Mouse (Mus musculus) mature B cell (primary cell): ENCODE data around the gene Gimap4.

Experiments
- in situ Hi-C: fragments of 300-500 bp; cut with MboI; formaldehyde crosslinking; loops from 2 replicates; pipeline ENCODE4 v1.14.3; 2019

Gimap4 gene

DNA sequence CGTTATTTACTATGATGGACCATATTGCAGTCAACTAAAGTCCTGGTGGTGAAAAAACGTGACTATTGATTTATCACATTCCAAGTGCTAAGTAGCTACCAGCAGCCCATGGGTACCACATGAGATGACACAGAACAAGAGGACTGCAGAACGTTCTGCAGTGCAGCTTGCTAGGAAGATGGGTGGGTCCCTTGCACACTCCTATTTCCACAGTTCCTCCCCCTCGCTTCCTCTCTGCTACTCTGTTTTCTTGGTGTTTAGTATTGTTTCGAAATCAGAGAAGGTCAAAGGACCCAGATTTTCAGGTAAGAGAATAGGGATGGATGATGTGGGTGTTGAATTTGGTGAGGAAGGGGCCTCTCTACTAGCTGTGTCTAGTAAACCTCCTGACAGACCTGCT, at the start of gene Gimap4:
Gene Gimap4 (plus strand): TSS at position 231 of the 400 bp plus-strand sequence.
- in situ Hi-C loops = no loop called here

DNA sequence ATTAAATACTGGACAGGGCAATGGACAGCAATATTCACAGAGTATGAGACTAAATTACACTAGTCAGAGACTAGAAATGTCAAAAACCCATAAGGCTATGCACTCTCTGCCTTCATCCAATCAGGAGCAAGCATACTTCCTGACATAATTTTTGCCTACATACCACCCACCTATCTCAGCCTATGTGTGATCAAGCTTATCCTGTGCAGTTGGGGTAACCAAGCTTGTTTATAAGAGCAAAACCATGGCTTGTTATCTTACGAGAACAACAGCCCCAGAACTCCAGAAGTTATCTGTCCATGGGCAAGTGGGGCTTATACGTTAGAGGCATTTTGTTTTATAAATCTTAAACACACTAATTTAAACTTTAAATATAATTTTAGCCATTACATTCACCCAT, 49.2 kb upstream of the Gimap4 start:
- in situ Hi-C loops = loop anchor here (25.0 kb wide), 1 partner anchor 448 kb away; no protein-coding TSS in a partner anchor

DNA sequence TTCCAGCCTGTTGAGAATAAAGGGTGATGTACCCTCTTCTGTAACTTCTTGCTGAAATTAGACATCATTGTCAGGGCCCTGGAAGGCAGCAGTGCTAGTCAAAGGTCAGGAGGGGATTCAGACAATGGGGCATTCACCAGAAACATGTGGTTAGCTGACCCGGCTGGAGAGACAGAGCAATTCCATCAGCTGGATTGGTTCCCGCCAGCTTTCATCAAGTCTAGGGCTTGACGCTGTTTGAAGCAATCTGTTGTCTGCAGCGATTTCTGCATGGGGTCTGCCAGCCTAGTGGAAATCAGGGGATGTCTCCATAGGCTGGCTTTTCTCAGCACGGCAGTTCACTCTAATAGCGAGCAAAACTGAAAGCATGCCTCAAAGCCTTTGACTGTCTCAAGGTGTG, 47.8 kb upstream of the Gimap4 start:
- in situ Hi-C loops = loop anchor here (25.0 kb wide), 1 partner anchor 449 kb away; no protein-coding TSS in a partner anchor

GRCm38 (mm10) chr6:48637811-48638500, 46.4 kb upstream of the Gimap4 start:
- in situ Hi-C loops = loop anchor here (25.0 kb wide), 1 partner anchor 451 kb away; no protein-coding TSS in a partner anchor

DNA sequence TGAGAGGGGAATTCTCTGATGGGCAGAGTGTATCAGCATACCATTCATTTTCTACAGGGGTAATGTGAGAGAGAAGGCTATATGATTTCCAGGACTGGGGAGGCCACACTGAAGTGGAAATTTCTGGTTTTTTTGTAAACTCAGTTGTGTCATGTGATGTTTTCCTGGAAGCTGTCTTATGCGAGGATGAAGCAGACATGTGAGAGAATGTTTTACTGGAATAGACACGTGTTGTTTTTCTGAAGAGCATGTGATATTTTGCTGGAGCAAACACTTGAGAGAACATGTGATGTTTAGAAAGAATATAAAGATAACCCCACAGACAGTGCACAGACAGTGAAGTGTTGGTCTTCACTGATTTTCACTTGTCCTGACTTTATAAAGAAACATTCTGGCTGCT, 45.8 kb upstream of the Gimap4 start:
- in situ Hi-C loops = loop anchor here (25.0 kb wide), 1 partner anchor 451 kb away; no protein-coding TSS in a partner anchor

GRCm38 (mm10) chr6:48641391-48641790, 43.0 kb upstream of the Gimap4 start:
- in situ Hi-C loops = loop anchor here (25.0 kb wide), 1 partner anchor 454 kb away; no protein-coding TSS in a partner anchor

DNA sequence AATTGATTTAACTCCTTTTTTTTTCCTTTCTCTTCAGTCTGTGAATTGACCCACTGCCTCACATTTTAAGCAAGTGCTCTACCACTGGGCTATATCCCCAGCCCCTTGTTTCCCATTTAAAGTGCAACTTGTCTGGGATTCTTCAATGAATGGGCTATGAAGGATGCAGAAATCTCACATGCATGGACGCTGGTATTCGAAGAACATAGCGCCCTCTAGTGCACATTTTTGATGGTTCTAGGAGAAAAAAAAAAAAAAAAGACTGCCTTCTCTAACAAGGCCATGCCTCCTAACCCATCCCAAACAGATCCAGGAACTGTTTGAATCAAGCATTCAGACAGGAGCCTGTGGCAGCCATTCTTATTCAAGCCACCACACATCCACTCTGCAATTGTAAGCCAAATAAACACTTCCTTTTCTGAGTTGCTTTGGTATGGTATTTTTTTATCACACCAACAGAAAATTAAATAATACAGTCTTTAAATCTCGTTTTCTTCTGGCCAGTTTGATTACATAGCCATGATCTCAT, 41.5 kb upstream of the Gimap4 start:
- in situ Hi-C loops = loop anchor here (25.0 kb wide), 1 partner anchor 456 kb away; no protein-coding TSS in a partner anchor

GRCm38 (mm10) chr6:48645660-48646308, 38.6 kb upstream of the Gimap4 start:
- in situ Hi-C loops = loop anchor here (5.0 to 25.0 kb wide), 3 partner anchors 47 to 458 kb away; partner anchors contain the start of gene Gimap3

DNA sequence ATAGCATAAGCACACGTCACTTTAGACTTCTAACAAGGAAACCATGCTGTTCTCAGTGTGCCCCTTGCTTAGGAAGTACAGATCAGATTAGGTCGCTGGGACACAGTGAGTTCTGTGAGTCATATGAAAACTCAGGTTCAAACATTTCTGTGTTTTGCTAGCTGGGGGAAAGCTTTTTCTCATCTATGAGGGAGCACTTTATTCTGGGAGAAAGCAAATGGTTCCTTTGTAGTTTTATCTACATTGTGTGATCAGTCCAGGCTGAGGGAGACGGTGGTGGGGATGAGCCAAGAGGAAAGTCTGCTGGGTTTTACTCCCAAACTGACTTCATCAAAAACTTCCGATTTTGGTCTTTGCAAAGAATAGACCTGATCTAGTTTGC, 38.0 kb upstream of the Gimap4 start:
- in situ Hi-C loops = loop anchor here (5.0 to 25.0 kb wide), 3 partner anchors 46 to 459 kb away; partner anchors contain the start of gene Gimap3

GRCm38 (mm10) chr6:48646995-48647394, 37.4 kb upstream of the Gimap4 start, which contains the start of gene Gimap8:
TSS of gene Gimap8 (plus strand) at chr6:48647234.
- in situ Hi-C loops = loop anchor here (5.0 to 25.0 kb wide), 3 partner anchors 45 to 460 kb away; partner anchors contain the start of gene Gimap3

DNA sequence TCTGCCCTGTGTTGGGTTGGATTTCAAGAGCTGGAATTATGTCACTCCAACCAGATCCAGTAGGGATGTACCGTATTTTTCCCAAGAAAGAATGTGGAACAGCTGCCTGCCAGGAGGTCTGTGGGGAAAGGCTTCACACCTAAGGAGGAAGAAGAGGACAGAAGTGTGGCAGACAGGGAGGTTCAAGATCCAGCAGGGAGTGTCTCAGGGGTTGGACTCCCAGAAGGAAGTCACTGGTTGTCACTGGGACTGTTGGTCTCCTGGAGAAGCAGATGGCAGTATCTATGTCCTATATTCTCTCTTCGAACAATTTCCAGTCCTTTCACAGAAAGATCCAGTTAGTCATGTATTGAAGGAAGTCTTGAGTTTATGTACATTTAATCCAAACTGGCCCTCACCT, 36.7 kb upstream of the Gimap4 start:
- in situ Hi-C loops = loop anchor here (5.0 to 25.0 kb wide), 3 partner anchors 45 to 460 kb away; partner anchors contain the start of gene Gimap3

DNA sequence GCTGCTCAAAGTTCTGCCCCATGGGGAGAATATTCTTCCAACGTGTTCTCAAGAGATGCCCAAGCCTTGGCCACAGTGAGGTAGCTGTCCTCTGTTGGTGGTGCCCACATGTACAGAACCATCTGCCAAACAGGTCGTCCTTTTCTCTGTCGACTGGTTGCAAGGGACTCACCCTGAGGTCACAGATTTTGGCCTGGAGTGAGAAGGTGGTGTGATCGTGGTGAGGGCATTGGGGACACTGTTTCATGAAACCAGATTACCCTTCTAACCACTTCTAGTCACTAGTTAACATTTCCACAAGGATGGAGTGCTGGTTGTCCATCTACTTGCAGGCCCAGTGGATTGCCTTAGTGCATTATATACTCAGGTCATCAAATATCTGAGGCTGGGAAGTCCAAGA, 35.6 kb upstream of the Gimap4 start:
- in situ Hi-C loops = loop anchor here (5.0 to 25.0 kb wide), 3 partner anchors 44 to 461 kb away; partner anchors contain the start of gene Gimap3

DNA sequence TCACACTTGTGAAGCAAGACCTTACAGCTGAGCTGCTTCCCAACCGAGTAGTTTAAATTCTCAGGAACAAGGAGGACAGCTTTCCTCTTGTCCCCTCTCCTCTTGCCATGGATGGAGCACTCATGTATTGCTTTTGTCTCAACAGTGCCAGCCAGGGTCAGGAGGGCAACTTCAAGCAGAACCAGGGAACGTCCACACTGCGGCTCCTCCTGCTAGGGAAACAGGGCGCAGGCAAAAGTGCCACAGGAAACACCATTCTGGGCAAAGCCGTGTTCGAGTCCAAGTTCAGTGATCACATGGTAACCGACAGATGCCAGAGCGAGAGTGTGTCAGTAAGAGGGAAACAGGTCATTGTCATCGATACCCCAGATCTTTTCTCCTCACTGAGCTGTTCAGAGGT, 34.3 kb upstream of the Gimap4 start:
- in situ Hi-C loops = no loop called here

- in situ Hi-C loops = no loop called here
Measured at GRCm38 (mm10) chr6:48658721-48659120, 25.6 kb upstream of the Gimap4 start.

DNA sequence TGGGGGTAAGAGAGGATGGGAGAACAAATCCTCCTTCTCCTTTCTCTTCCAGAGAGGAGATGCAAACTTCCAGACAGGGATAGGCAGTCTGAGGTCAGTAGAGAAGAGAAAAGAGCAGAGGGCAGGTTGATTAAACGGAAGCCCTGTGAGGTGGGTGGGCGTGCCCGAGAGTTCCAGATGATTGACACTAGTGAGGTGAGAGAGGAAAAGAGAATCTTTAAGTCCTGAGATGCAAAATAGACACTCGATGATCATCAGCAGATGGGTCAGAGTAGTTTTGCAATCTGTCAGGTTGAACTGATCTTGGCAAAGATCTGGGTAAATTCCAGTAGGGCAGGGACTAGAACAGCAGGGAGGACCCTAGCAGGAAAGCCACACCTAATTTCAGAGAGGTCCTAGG, 19.6 kb upstream of the Gimap4 start:
- in situ Hi-C loops = no loop called here

DNA sequence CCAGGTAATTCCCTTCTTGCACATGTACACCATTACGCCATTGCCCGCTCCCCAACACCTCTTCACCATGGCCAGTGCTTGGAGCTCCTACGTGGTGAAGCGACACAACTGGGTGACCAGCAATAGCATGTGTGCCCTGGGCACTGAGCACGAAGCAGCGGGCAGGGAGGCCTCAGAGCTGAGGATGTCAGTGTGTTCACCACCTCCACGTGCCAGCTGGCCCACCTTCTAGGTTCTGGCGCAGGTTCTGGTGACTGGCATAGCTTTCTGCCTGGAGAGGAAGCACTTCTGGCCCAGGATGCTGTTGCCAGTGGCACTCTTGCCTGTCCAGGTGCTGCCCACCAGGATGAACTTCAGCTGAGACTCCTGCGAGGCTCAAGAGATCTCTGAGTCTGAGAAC, 18.9 kb upstream of the Gimap4 start:
- in situ Hi-C loops = no loop called here

DNA sequence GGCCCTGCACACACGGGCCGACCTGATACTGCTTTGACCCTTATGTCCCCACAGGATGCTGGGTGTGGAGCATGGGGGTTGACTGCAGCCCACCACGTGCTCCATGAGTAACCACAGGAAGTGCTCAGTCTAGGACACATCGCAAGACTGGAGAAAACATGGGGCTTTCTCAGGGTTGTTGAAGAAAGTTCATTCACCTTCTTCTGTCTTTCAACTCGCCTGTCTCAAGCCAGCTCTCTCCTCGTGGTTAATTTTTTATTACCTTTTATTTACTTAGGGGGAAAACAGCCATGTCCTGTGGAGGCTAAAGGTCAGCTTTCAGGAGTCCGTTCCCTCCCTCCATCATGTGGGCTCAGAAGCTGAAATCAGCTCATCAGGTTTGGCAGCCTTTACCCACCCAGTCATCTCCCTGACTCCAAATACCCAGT, 18.2 kb upstream of the Gimap4 start:
- in situ Hi-C loops = no loop called here

- in situ Hi-C loops = no loop called here
Measured at GRCm38 (mm10) chr6:48668022-48668421, 16.3 kb upstream of the Gimap4 start.

DNA sequence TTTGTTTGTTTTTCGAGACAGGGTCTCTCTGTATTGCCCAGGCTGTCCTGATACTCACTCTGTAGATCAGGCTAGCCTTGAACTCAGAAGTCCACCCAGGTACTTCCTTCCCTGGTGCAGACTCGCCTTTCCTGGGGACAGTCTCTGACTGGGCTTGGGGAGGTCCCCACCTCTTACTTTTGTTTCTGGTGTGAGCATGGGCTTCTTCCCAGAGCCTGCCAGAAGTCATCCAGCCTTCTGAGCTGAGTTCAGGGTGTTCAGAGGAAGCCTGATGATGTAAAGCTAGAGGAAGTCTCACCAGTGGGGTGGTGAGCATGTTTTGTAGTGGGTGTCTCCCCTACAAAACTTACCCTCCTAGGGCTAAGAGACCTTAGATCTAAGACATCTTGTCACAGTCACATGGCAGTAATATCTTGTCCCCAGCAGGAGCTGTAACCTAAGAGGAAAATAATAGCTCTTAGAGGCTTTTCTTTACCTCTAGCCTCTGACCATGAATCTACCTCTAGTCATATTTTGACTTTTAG, 14.8 kb upstream of the Gimap4 start:
- in situ Hi-C loops = no loop called here

DNA sequence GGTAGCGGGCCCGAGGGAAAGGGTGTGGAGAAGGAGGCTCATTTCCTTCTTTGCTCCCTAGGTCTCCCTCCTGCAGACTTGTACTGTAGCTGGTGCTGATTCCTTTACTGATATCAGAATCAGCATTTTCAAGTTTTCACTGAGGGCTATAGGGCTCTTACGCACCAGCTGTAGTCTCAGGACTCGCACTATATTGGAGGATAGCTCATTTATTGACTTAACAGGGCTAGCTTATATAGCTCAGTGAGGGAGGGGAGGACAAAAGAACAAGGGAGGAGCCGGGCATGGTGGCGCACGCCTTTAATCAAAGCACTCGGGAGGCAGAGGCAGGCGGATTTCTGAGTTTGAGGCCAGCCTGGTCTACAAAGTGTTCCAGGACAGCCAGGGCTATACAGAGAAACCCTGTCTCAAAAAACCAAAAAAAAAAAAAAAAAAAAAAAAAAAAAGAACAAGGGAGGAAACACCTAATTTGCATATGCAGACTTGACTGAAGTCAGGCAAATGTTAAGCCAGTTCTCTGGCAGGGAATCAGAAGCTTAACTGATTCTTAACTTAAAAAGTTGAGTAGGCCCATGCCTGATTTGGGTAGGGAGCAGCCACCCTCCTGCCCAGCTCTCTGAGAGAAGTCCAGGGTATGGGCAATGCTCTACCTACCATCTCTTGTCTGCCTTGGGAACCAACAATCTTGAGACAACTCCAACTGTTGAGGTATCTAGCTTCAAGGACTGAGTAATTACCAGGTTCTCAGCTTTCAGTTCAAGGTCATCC, 9.9 kb upstream of the Gimap4 start:
- in situ Hi-C loops = no loop called here

DNA sequence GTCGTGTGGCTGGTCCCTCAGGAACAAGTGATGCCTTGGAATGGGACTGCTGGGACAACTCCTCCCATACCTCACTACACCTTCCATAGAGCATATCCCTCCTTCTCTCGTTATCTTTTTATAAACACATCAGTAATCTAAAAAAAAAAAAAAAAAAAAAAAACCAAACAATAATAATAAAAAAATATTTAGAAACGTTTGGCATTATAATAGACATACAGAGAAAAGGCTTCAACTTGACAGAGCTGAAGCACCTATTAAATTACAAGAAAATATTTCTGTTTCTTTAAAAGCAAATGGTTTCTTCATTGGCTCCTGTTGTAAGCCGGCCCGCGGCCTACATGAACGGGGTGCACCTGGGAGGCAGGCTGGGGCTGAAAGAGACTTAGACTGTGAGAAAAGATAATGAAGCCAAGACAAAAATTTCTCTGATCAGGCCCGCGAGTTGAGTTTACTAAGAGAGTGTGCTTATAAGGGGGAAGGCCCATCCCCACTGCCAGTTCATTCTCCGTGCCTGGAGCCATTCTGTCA, 8.9 kb upstream of the Gimap4 start:
- in situ Hi-C loops = no loop called here
